Mouse (Mus musculus): ENCODE measurements around the gene Frmd8. TPM values are rescaled to one million over a fixed set of nuclear protein-coding genes. Genes with fewer than 3 reads are reported as not detected.

Gene Frmd8
- polyA plus RNA-seq, 1 experiment from 2014 or later, result 24.0 TPM

DNA sequence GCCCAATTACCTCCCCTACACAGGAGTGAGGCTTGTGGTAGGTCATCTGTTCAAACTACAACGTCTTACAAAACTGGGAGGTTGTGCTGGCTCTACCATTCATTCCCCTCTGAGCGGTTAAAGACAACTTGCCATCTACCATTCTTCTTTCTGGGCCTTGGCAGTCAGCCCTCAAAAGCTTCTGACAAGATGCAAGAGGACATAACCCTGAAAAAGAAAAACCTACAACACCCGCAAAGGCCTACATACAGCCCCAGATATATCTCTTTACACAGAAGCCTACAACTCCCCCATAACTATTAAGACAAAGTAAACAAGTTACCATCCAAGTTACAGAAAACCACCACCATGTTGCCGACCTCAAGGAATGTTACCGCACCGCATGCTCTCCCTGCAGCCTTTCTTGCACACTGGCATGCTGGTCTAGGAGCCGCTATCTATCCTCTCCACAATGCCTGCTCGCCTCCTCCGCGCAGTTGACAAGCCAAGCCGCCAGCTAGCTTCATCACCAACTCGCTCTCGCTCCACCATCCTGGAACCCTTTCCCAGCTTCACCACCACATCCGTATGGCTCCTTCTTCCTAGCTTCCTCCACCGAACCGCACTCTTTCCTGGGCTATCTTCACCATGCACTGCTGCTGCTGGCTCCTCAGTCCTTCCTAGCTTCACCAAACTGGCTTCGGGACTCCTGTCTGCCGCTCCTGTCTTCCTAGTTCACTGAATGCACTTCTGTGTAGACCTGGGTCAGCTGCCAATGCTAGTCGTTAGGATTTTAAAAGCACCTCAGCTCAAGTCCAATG, 74.2 kb downstream of the Frmd8 start:
- H3K4me1 ChIP-seq (replicated peaks; ENCODE audit: control insufficient read depth, insufficient read depth, low read length), result peaks cover 2% of the 10 kb centered on the region; the same call in 1 of the 2 replicates
- H3K9ac ChIP-seq (ENCODE audit: low read depth, low read length), result peak overlapping the region; percentile 97
- peaks cover 29% of the 10 kb centered on the region for H3K36me3 ChIP-seq (ENCODE audit: control insufficient read depth, insufficient read depth)
- no peaks in the 10 kb centered on the region for H3K9me3 ChIP-seq (ENCODE audit: control insufficient read depth)
- TF ChIP-seq CTCF (IDR thresholded peaks at IDR 0.05; ENCODE audit: low read depth), result no peak
- ATAC-seq, result no peak
- H3K4me3 ChIP-seq (ENCODE audit: low read depth, low read length), result peak overlapping the region; percentile 82
- peak overlapping the region; percentile 86 for H3K4me2 ChIP-seq (replicated peaks; ENCODE audit: low read depth)
- 0% methylated on average over 19 of the region's 19 CpGs for WGBS
- H3K27ac ChIP-seq (ENCODE audit: low read depth, low read length), result peak overlapping the region; percentile 100
- H3K27me3 ChIP-seq (replicated peaks; ENCODE audit: control insufficient read depth, insufficient read depth, low read length), result no peaks in the 10 kb centered on the region

DNA sequence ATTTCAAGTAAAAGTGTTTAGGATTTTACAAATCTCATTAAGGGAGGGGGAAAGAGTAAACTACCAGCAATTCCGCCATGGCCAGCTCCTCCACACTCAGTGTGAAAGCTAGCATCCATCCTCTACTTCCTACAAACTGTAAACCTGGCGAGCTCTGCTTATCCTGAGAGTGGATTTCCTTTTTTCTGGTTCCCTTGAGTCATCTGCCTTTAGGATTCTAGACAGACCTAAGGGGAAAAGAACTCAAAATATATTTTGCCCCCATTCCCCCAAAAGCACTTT, 74.8 kb downstream of the Frmd8 start:
- H3K4me2 ChIP-seq (replicated peaks; ENCODE audit: low read depth), result peak overlapping the region; percentile 86
- H3K9me3 ChIP-seq (ENCODE audit: control insufficient read depth), result no peaks in the 10 kb centered on the region
- H3K36me3 ChIP-seq (ENCODE audit: control insufficient read depth, insufficient read depth), result peaks cover 34% of the 10 kb centered on the region
- ATAC-seq, result no peak
- no peak for TF ChIP-seq CTCF (IDR thresholded peaks at IDR 0.05; ENCODE audit: low read depth)
- peak overlapping the region; percentile 100 for H3K27ac ChIP-seq (ENCODE audit: low read depth, low read length)
- H3K9ac ChIP-seq (ENCODE audit: low read depth, low read length), result peak overlapping the region; percentile 97
- 0% methylated on average over 2 of the region's 2 CpGs for WGBS
- no peaks in the 10 kb centered on the region for H3K27me3 ChIP-seq (replicated peaks; ENCODE audit: control insufficient read depth, insufficient read depth, low read length)
- peaks cover 2% of the 10 kb centered on the region; the same call in 1 of the 2 replicates for H3K4me1 ChIP-seq (replicated peaks; ENCODE audit: control insufficient read depth, insufficient read depth, low read length)
- H3K4me3 ChIP-seq (ENCODE audit: low read depth, low read length), result peak overlapping the region; percentile 82

Other genes with a start within 250 kb of the Frmd8 start
- gene Rela, start 237.8 kb downstream of the Frmd8 start, polyA plus RNA-seq (2015; fragmentation: Nextera tagmentation; extraction: Ambion mirVana), result 28.4 and 31.9 TPM in 2 replicates
- gene Sipa1, start 211.6 kb downstream of the Frmd8 start, polyA plus RNA-seq (2015; fragmentation: Nextera tagmentation; extraction: Ambion mirVana), result 8.2 and 9.8 TPM in 2 replicates
- gene Map3k11, start 186.5 kb downstream of the Frmd8 start, polyA plus RNA-seq (2015; fragmentation: Nextera tagmentation; extraction: Ambion mirVana), result 29.4 and 29.7 TPM in 2 replicates
- 9.3 and 12.7 TPM in 2 replicates for gene Pcnx3, start 186.4 kb downstream of the Frmd8 start, polyA plus RNA-seq (2015; fragmentation: Nextera tagmentation; extraction: Ambion mirVana)
- gene Kcnk7, start 170.9 kb downstream of the Frmd8 start, polyA plus RNA-seq (2015; fragmentation: Nextera tagmentation; extraction: Ambion mirVana), result 0.12 and 0.21 TPM in 2 replicates
- gene Ehbp1l1, start 149.0 kb downstream of the Frmd8 start, polyA plus RNA-seq (2015; fragmentation: Nextera tagmentation; extraction: Ambion mirVana), result 49.8 and 51.0 TPM in 2 replicates
- 48.5 and 48.9 TPM in 2 replicates for gene Fam89b, start 145.6 kb downstream of the Frmd8 start, polyA plus RNA-seq (2015; fragmentation: Nextera tagmentation; extraction: Ambion mirVana)
- 11.9 and 15.6 TPM in 2 replicates for gene Ltbp3, start 134.4 kb downstream of the Frmd8 start, polyA plus RNA-seq (2015; fragmentation: Nextera tagmentation; extraction: Ambion mirVana)
- 43.8 and 48.8 TPM in 2 replicates for gene Scyl1, start 103.9 kb downstream of the Frmd8 start, polyA plus RNA-seq (2015; fragmentation: Nextera tagmentation; extraction: Ambion mirVana)
- 3.8 and 4.0 TPM in 2 replicates for gene Slc25a45, start 2.5 kb upstream of the Frmd8 start, polyA plus RNA-seq (2015; fragmentation: Nextera tagmentation; extraction: Ambion mirVana)
- gene Tigd3, start 18.9 kb upstream of the Frmd8 start, polyA plus RNA-seq (2015; fragmentation: Nextera tagmentation; extraction: Ambion mirVana), result 1.0 and 1.2 TPM in 2 replicates
- 49.9 and 51.9 TPM in 2 replicates for gene Dpf2, start 37.7 kb upstream of the Frmd8 start, polyA plus RNA-seq (2015; fragmentation: Nextera tagmentation; extraction: Ambion mirVana)
- 6.5 and 6.6 TPM in 2 replicates for gene Cdc42ep2, start 49.5 kb upstream of the Frmd8 start, polyA plus RNA-seq (2015; fragmentation: Nextera tagmentation; extraction: Ambion mirVana)
- gene Pola2, start 88.9 kb upstream of the Frmd8 start, polyA plus RNA-seq (2015; fragmentation: Nextera tagmentation; extraction: Ambion mirVana), result 23.5 and 23.9 TPM in 2 replicates
- not detected in 2 replicates for gene Slc22a20, start 110.9 kb upstream of the Frmd8 start, polyA plus RNA-seq (2015; fragmentation: Nextera tagmentation; extraction: Ambion mirVana)
- 17.0 and 17.8 TPM in 2 replicates for gene Capn1, start 140.6 kb upstream of the Frmd8 start, polyA plus RNA-seq (2015; fragmentation: Nextera tagmentation; extraction: Ambion mirVana)
- gene Syvn1, start 171.3 kb upstream of the Frmd8 start, polyA plus RNA-seq (2015; fragmentation: Nextera tagmentation; extraction: Ambion mirVana), result 17.7 and 21.3 TPM in 2 replicates
- 35.0 and 36.3 TPM in 2 replicates for gene Mrpl49, start 182.5 kb upstream of the Frmd8 start, polyA plus RNA-seq (2015; fragmentation: Nextera tagmentation; extraction: Ambion mirVana)
- gene Fau, start 182.6 kb upstream of the Frmd8 start, polyA plus RNA-seq (2015; fragmentation: Nextera tagmentation; extraction: Ambion mirVana), result 964 and 990 TPM in 2 replicates
- gene Znhit2, start 185.9 kb upstream of the Frmd8 start, polyA plus RNA-seq (2015; fragmentation: Nextera tagmentation; extraction: Ambion mirVana), result 30.8 and 33.3 TPM in 2 replicates
- 13.4 and 17.5 TPM in 2 replicates for gene Tm7sf2, start 193.1 kb upstream of the Frmd8 start, polyA plus RNA-seq (2015; fragmentation: Nextera tagmentation; extraction: Ambion mirVana)
- gene Vps51, start 202.0 kb upstream of the Frmd8 start, polyA plus RNA-seq (2015; fragmentation: Nextera tagmentation; extraction: Ambion mirVana), result 35.9 and 42.4 TPM in 2 replicates
- not detected in 2 replicates for gene Tmem262, start 204.8 kb upstream of the Frmd8 start, polyA plus RNA-seq (2015; fragmentation: Nextera tagmentation; extraction: Ambion mirVana)
- gene Gm28374, start 207.0 kb upstream of the Frmd8 start, polyA plus RNA-seq (2015; fragmentation: Nextera tagmentation; extraction: Ambion mirVana), result 0.43 and 0.47 TPM in 2 replicates
- gene Zfpl1, start 209.7 kb upstream of the Frmd8 start, polyA plus RNA-seq (2015; fragmentation: Nextera tagmentation; extraction: Ambion mirVana), result 54.9 and 56.2 TPM in 2 replicates
- 8.7 and 8.9 TPM in 2 replicates for gene Cdca5, start 209.7 kb upstream of the Frmd8 start, polyA plus RNA-seq (2015; fragmentation: Nextera tagmentation; extraction: Ambion mirVana)
- gene AC131692.1, start 219.1 kb upstream of the Frmd8 start, polyA plus RNA-seq (2015; fragmentation: Nextera tagmentation; extraction: Ambion mirVana), result not detected in 2 replicates
- gene Naaladl1, start 230.5 kb upstream of the Frmd8 start, polyA plus RNA-seq (2015; fragmentation: Nextera tagmentation; extraction: Ambion mirVana), result 273 and 333 TPM in 2 replicates
- gene Sac3d1, start 243.4 kb upstream of the Frmd8 start, polyA plus RNA-seq (2015; fragmentation: Nextera tagmentation; extraction: Ambion mirVana), result 17.0 and 19.1 TPM in 2 replicates